Mouse (Mus musculus): ENCODE data around the gene Brk1.

Brk1 gene

DNA sequence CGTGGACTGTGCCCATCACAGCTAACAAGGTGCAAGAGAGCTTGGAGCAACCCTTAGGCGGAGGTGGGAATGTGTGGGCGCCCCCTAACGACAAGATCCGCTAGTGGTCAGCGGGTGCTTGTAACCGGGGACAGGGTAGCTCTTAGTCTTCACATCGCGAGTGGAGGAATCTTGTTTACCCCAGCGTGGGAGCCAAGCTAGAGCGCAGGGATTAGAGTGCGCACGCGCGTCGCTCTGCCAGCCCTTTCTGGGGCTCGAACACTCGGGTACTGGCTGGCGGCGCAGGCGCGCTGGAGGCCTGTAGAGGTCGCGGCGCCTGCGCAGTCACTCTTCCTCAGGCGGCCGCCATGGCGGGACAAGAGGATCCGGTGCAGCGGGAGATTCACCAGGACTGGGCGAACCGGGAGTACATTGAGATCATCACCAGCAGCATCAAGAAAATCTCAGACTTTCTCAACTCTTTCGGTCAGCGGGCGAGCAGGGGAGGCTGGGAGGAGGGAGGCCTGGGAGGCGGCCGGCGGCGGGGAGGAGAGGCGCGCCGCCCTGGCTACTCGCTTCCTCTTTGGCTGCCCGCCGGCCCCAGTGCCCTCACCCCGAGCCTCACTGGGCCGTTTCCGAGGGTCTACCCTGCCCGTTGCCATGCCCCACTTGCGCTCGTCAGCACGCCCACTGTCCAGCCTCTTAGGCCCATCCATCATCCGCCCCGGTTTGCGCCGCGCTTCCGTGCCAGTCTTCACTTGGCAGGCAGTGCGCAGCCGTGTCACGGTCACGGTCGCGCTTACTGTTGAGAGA, at the start of gene Brk1:
Gene Brk1, plus strand, starts transcription at position 341 of the 792 bp plus-strand sequence.
- DNase-seq (ENCODE audit: low read depth, low spot score) = peak; percentile 83

DNA sequence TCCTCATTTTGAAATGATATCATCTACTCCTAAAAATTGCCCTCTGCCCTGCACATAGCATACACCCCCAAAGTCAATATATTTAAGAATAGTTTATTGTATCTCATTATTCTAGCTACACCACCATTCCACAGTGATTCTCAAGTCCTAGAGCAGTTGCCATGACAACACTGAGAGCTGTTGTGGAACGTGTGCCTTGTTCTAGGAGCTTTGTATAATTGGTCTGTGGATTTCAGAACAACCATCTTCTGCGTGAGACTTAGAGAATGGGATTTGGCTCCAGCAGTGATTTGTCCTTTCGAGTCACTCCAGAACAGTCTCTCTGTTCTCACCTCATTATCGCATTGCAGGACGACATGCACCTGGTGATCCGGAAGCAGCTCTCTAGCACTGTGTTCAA, 44.8 kb upstream of the Brk1 start:
- no peak for DNase-seq (ENCODE audit: low read depth, low spot score)

DNA sequence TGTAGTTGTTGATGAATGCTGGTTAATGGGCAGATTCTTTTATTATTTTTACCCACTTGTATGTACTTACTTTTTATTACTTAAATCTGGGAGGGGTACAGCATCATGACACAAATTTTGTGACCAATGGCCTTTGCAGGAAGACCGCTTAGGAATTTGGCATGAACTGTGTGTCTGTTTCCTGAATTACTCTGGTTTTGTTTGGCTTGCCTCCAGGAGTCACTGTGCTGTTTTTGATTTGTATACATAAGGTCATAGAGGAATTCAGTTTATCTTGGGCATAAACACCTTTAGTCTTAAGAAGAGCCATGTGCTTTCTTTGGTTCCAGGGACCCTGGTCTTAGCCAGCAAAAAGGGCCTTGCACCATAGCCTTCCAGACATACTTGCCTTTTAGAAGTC, 40.0 kb upstream of the Brk1 start:
- no peak for DNase-seq (ENCODE audit: low read depth, low spot score)

DNA sequence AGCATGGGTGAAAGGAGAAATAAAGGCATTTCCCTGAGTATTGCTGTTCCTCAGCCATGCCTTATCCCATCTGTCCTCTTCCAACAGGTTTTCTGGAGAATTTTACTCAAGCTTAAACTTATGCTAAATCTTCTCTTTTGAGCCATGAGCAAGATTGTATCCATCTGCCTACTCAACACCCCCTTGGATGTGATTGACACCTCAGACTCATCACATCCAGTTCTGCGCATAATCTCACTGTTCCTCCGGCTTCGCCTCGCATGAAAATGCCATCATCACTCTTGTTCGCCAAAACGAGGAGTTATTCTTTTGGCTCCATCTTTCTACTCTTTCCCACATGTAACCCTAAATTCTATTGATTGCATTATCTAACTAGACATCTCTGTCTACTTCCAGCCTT, 28.5 kb upstream of the Brk1 start:
- no peak for DNase-seq (ENCODE audit: low read depth, low spot score)

DNA sequence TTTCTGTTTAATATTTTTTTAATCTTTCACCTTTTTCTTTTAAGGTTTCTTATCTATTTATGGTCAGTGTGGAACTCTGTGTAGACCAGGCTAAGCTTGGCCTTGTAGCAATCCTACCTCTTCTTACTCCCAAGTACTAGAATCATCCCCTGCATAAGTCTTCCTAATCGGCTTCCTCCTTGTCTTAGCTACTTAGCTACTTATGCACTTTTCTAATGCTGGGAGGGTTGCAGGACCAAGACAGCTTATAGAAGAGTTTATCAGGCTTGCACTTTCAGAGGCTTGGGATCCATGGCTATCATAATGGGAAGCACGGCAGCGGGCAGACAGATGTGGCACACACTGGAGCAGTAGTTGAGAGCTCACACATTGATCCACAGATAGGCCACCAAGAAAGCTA, 25.3 kb upstream of the Brk1 start:
- DNase-seq (ENCODE audit: low read depth, low spot score) = no peak

DNA sequence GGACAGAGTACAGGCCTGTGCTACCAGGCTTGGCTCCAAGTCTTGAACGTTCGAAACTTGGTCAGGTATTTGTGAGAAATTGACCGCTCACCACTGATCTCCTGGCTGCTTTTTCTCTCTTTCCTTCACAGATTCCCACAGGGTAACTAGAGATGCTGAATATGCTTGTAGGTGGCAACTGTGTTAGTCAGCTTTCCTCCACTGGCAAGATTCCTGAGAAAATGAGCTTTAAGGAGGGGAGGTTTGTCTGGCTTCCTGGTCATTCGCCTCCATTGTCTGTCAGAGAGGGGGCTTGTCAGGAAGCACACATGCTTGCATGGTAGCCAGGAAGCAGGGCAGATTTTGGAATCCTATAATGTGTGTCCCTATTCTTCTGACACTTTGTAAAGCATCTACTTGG, 21.5 kb upstream of the Brk1 start:
- DNase-seq (ENCODE audit: low read depth, low spot score) = no peak

DNA sequence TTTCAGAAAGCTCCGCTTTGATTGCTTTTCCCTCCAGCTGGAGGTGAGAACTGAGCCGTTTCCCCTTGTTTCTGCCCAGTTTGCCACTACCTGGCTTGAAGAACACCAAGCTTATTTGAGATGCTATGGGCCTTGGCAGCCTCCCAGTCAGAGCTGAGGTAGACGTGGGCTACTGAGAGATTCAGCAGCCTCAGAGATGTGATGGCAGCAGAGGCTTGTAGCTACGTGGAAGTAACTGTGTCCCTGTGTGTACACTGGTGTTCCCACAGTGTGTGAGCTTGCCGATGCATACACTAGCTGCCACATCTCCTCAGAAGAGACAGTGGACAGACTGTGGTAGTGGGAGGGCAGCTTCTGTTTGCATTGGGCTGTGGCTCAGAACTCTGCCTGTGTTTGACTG, 19.5 kb upstream of the Brk1 start:
- DNase-seq (ENCODE audit: low read depth, low spot score) = no peak

DNA sequence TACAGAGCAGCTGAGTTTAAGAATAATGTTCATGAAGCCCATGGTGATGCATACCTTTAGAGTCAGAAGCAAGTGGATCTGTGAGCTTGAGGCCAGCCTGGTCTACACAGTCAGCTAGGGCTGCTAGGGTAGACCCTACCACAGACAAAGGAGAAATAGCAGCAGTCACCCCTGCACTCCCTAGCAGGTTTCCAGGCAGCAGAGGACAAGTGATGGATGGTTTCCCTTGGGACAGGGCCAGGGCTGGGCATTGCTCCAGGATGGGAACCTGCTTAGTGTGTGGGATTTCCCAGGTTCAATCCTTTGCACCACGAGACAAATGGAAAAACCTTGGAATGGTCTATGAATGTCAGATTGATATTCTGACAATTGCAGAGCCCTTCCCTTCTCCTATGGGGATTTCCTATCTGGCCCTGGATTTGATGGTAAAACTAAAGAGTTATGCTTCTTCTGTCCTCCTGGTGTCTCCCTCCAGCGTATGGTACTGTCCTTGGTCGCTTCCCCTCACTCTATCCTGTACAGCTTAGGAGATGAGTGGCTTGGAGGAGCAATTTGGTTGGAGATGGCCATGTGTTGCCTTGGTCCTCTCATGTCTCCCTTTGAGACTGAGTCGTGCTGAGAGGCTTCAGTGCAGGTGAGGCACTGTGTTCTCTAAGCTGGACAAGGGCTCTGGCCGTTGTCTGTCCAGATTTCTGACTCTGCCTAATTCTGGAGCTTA, 17.9 kb upstream of the Brk1 start:
- DNase-seq (ENCODE audit: low read depth, low spot score) = no peak

DNA sequence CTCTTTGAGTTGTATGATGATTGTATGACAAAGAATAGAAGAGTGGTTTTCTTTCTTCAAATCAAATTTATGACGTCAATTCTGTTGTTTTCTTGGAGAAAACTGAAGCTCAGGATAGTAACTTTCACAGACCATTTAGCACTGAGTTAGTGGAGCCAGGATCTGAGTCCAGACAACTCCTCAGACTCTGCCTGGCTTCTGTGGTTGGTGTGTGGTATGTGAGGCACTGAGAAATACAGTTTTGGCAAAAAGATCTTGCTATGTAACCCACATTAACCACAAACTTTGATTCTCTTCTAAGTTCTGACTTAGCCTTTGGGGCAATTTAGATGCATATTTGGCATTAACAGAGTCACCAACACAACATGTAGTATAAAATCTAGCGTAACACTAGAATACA, 11.9 kb upstream of the Brk1 start:
- no peak for DNase-seq (ENCODE audit: low read depth, low spot score)

DNA sequence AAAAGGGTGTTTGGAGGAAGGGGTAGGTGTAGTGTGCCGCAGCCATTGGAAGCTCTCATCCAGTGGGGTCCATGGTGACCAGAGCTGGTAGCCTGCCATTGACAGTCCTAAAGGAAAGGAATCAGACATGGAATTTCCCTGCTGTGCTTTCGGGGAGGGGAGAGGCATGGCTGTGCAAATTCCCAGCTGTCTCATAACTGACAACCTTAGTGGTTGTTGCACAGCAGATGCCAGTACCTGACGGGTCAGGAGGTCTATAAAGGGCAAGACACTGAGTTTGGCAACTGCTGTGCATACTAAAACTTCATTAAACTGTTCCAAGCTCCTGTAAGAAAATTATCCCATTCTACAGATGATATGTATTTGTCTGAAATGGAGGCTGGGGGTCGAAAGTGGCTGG, 6.6 kb upstream of the Brk1 start:
- DNase-seq (ENCODE audit: low read depth, low spot score) = no peak

DNA sequence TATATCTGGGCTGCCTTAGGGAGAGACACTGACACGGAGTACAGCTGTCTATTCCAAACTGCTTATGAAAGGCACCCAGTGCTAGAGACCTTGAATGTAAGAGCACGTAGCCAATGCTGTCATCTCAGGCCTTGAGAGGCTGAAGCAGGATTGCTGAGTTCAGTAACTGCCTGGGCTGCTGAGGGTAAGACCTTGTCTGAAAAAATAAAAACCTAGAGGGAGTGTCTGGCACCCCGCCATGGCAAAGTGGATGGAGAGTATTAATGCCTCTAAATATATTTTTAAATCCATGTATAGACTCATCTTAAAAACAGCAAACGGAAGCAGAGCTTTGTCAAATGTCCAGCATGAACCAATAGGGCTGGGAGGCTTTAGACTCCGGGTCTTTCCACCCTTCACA, 4.7 kb upstream of the Brk1 start:
- no peak for DNase-seq (ENCODE audit: low read depth, low spot score)

DNA sequence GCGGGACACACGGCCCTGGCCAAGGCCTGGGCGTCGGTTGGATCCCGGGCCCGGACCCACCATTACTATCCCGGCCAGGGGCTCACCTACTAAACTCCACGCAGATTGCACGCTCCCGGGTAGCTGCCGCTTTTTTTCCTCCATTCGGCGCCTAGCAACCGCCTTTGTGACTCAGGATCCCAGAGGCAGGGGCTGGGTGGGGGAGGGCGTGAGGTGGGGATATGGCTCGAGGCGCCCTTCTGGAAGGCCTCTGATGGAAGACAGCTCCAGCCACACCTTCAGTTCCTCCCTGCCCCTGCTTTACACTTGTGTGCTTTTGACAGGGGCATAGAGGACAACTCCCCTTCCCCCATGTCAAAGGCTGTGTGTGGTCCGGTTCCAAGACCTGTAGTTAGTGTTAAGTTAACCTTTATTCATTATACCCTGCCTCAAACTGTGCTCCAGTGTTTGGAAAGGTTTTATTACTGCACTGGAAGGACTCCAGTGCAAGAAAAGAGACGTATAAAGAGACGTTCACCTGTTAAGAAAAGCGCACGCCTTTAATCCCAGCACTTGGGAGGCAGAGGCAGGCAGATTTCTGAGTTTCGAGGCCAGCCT, 3.9 kb upstream of the Brk1 start, which contains the start of gene Fancd2os:
Gene Fancd2os, minus strand, starts transcription at position 173 of the 597 bp plus-strand sequence.
- no peak for DNase-seq (ENCODE audit: low read depth, low spot score)

DNA sequence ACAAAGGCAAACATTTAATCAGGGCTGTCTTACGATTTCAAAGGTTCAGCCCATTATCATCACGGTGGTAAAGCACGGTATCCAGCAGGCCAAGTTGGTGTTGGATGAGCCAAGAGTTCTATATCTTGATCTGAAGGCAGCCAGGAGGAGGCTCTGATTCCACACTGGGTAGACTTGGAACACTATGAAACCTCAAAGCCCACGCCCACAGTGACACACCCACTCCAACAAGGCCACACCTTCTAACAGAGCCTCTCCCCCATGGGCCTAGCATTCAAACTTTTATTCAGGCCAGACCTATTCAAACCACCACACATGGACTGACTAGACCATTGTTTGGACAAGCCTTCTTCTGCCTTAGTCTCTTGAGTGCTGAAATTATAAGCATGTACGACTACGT, 1.8 kb upstream of the Brk1 start:
- DNase-seq (ENCODE audit: low read depth, low spot score) = no peak

DNA sequence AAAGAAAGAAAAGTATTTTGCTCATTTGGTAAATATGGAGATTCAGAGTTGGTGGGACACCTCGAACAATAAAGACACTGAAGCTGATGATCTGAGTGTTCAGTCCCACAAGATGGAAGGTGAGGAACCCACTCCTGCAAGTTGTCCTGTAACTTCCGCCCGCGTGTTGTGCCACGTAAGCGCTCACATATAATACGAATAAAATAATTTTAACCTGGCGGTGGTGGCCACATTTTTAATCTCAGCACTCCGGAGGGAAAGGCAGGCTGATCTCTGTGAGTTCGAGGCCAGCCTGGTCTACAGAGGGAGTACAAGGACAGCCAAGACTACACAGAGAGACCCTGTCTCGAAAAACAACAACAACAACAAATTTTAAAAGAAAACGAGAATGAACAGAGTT, 579 bp upstream of the Brk1 start:
- no peak for DNase-seq (ENCODE audit: low read depth, low spot score)

DNA sequence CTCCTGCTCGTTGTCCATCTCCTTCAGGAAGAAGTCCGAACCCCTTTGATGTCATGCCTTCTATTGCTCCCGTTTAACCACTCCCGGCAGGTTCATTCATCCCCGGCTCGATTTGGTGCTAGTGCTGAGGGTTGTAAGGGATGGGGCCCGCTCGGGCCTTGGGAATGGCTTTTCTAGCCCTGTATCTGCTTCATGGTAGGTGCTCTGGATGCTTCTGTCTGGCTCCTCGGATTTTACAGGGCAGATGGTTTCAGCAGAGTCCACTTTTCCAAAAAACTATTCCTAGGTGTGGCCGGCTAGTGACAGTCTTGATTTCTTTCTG, 613 bp downstream of the Brk1 start:
- DNase-seq (ENCODE audit: low read depth, low spot score) = no peak

DNA sequence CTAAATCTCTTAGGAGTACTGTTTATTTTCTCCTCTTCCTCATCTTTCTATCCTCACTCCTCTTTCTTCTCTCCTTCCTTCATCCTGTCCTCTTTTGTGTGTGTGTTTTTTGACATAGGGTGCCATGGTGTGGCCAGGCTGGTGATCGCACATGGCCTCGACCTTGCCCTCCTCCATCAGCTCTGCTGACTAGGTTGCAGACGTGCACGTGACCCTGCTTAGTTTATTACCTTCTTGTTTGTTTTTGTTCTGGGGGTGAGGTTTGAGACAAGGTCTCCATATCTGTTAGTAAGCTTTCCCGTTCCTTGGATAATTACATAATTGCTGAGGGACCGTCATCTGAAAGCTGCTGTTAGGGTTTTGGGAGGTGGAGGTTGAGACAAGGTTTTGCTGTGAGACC, 4.3 kb downstream of the Brk1 start:
- DNase-seq (ENCODE audit: low read depth, low spot score) = no peak

DNA sequence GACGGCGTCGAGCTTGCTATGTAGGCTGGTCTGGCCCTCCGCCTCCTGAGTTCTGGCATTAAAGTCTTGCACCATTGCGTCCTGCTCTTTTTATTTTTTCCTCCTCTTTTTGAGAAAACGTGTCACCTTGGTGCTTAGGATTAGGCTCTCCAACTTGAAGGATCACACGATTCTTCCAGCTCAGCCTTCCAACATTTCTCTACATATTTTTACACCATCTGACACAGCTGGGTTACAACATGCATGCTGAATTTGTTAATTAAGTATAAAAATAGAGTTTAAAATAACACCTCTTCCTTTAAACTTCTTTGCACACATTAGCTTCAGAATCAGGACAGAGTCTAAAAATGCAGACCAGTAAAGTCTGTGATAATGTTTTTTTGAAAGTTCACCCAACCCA, 4.7 kb downstream of the Brk1 start:
- DNase-seq (ENCODE audit: low read depth, low spot score) = no peak

DNA sequence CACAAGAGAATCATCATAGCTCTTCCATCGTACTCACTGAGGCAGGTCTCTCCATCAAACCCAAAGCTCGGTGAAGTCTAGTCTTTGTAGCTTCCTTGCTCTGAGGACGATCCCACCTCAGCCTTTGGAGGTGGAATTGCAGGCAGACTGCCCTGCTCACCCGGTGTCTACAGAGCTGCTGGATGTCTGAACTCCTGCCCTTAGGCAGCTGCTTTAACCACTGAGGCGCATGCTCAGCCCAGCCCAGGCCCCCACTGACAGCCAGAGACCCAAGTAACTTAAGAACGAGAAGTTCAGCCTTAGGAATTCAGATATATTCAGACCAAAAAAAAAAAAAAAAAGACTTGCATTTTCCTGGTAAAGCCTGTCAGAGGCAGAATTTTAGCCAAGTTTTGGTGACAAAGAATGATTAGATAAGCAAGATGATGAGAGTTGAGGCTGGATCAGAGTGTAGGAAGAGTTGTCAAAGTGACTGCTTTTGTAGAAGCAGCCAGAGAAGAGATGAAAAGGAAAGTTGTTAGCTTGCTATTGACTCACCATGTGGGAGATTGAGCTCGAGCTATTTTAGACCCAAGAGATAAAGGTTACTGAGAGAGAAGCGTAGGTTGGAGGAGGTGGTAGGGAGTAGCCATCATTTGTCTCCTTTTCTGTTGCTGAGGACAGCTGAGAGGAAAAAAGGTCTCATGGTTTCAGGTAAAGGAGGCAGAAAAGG, 7.8 kb downstream of the Brk1 start:
- no peak for DNase-seq (ENCODE audit: low read depth, low spot score)

DNA sequence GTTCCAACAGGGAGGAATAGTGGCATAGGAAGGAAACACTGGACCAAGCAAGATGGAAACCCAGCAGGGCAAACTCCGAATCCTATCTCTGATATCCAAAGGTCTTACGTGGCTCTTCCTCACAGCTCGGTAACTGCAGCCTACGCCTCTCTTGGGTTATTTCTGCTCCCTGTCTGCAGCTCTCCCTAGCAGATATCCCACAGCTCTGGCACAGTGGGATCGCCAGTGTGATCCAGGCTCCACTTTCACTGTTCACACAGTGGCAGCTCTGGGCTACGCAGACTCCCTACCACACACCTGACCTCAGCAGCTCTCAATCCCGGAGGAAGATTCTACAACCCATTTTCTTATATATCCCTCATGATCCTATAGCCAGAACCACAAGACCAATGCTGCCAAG, 9.6 kb downstream of the Brk1 start:
- no peak for DNase-seq (ENCODE audit: low read depth, low spot score)

DNA sequence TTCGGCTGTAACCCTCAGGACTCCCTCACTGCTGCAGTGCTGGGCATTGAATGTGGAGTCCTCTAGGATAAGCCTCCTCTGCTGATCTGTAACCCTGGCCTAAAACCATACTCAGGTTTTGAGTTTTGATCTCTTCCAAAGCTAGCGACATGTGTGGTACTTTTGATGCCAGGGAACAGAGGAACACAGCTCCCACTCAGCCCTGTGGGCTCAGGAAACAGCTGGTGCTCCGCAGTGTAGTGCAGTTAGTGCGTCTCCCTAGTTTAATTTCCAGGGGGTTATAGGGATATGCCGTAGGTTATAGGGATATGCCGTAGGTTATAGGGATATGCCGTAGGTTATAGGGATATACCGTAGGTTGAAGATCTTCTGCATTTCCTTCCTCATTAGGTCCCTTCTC, 10.4 kb downstream of the Brk1 start:
- DNase-seq (ENCODE audit: low read depth, low spot score) = no peak

DNA sequence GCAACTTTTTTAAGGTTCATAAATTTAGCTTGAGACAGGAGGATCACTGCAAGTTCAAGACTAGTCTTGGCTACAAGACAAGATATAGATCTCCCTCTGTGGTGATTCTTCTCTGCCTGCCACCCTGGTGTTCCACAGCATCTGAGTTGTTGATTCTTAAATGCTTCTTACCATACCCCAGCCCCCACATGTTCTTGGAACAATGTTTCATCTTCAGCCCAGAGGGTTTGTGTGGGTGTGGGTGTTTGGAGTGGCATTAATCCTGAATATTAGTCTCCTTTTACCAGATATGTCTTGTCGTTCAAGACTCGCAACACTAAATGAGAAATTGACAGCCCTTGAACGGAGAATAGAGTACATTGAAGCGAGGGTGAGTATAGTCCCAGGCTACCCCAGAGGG, 10.9 kb downstream of the Brk1 start:
- no peak for DNase-seq (ENCODE audit: low read depth, low spot score)

DNA sequence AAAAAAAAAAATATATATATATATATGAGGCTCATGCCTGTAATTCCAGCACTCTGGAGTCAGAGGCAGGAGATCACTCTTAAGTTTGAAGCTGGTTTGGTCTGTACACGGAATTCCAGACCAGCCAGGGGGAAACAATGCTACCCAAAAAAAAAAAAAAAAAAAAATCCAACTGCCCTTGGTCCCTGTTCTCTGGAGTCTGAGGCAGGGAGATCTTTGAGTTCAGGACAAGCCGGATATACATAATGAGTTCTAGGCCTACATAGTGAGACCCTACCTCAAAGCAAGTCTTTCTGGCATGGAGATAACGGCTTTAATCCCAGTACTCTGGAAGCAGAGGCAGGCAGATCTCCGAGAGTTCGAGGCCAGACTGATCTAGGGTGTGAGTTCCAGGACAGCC, 18.8 kb downstream of the Brk1 start:
- DNase-seq (ENCODE audit: low read depth, low spot score) = no peak

Measured in embryo, embryonic 11.5 days (tissue).